Mouse (Mus musculus) pancreas, adult 10 weeks (tissue): ENCODE data around the gene Vmn1r54. TPM values are rescaled to one million over a fixed set of nuclear protein-coding genes. Genes with fewer than 3 reads are reported as not detected.

Experiments
- polyA plus RNA-seq: library from polyadenylated mRNA; stranded (reverse); fragments of 350-450 nt; fragmentation: Illumina TruSeq; extraction: RNeasy Lipid Tissue Mini Kit (QIAGEN cat#74804); gene quantifications from one replicate; pipeline ENCODE4 v1.2.3, GENCODE M21; 2015; ENCODE audit warnings: low read depth, low replicate concordance; ENCODE audit not compliant: insufficient read depth

Gene Vmn1r54
- not detected for polyA plus RNA-seq

DNA sequence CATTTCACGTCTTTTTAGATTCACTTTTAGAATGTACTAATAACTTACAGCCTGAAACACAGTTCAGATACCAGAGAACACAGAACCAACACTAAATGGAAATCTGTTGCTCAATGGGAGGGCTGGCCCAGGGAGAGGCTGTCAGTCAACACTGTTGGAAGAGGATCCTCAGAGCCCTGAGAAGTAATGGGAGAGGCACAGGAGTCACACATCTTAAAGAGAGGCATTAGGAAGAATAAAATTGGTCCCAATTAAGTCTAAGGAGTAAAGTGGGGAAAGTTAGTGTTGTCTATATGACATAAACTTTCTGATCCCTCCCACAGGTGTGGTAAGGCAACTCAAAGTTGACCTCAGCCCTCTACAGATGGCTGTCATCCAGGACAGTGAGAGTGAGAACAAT is at the start of gene Vmn1r54:
Vmn1r54 (plus strand) TSS at position 301 of the 400 bp plus-strand sequence.

DNA sequence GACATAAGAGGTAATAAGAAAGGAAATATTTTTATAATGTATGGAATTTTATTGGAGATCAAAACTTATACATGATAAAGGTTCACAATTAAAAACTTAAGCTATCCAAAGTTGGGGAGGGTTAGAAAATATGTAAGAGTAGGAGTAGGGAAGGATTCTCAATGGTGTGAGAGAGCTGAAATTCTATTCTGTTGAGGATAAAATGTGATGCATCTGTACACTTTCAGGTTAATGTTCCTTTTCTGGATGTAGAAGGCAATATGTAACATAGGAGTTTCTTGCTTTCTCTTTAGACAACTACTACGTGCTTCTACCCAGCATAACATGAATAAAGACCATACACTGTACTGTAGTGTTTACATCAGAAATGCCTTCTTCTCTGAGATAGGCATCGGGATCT is 43.6 kb upstream of the Vmn1r54 start, which contains the start of gene V1ra8:
V1ra8 (plus strand) TSS at position 301 of the 400 bp plus-strand sequence.

GRCm38 (mm10) chr6:90224338-90224737 is 21.8 kb upstream of the Vmn1r54 start, which contains the start of gene Vmn1r53:
Gene Vmn1r53, minus strand, starts transcription at chr6:90224438.

GRCm38 (mm10) chr6:90300919-90301318 is 54.8 kb downstream of the Vmn1r54 start, which contains the start of gene BC048671:
Gene BC048671, plus strand, starts transcription at chr6:90301219.

Other genes with a start within 250 kb of the Vmn1r54 start
- gene Vmn1r47, start 230.2 kb upstream of the Vmn1r54 start, polyA plus RNA-seq: not detected
- not detected for gene Vmn1r48, start 209.5 kb upstream of the Vmn1r54 start, polyA plus RNA-seq
- gene Vmn1r49, start 167.8 kb upstream of the Vmn1r54 start, polyA plus RNA-seq: not detected
- not detected for gene Vmn1r50, start 144.9 kb upstream of the Vmn1r54 start, polyA plus RNA-seq
- gene Vmn1r51, start 123.7 kb upstream of the Vmn1r54 start, polyA plus RNA-seq: not detected
- not detected for gene Vmn1r52, start 71.5 kb upstream of the Vmn1r54 start, polyA plus RNA-seq
- not detected for gene V1ra8, start 43.5 kb upstream of the Vmn1r54 start, polyA plus RNA-seq
- not detected for gene Vmn1r53, start 21.9 kb upstream of the Vmn1r54 start, polyA plus RNA-seq
- not detected for gene BC048671, start 54.9 kb downstream of the Vmn1r54 start, polyA plus RNA-seq
- gene Chst13, start 78.9 kb downstream of the Vmn1r54 start, polyA plus RNA-seq: not detected
- not detected for gene Uroc1, start 87.0 kb downstream of the Vmn1r54 start, polyA plus RNA-seq
- gene Zxdc, start 123.2 kb downstream of the Vmn1r54 start, polyA plus RNA-seq: 4.5 TPM
- 0.72 TPM for gene Cfap100, start 182.5 kb downstream of the Vmn1r54 start, polyA plus RNA-seq
- gene Klf15, start 216.3 kb downstream of the Vmn1r54 start, polyA plus RNA-seq: 29.6 TPM
- 11.9 TPM for gene Aldh1l1, start 240.1 kb downstream of the Vmn1r54 start, polyA plus RNA-seq